Mouse (Mus musculus): ENCODE results near the gene Sqor.

Gene Sqor

GRCm38 (mm10) chr2:122765071-122765793, at the start of gene Sqor:
Gene Sqor, plus strand, starts transcription at chr2:122765237.
- peak in 1 of 2 experiments; percentile 13 for DNase-seq (ENCODE audit: low spot score in 2 of 2)

DNA sequence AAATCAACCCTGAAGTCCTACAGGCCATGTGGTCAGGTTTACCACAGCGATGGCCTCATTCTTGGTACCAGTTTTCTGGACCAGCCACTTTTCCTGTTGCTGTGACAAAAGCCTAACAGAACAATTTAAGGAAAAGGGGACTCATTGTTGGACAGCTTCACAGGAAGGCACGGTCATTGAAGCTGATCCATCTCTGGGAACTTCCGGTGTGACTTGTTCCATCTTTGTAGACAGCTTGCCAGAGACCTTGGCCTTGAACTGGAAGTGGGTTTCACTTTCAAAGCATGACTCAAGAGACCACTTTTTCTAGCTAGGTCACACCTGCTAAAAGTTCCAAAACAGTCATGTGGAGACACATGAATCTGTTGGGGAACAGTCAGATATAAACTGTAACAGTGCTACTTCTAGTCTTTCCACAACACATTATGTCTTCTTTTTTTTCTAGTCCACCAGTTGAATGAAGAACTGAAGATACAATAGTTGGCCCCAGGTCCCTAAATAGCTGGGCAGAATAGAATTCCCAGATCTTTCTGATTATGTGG, 48.7 kb upstream of the Sqor start:
- DNase-seq (ENCODE audit: low spot score in 2 of 2), result no peak

DNA sequence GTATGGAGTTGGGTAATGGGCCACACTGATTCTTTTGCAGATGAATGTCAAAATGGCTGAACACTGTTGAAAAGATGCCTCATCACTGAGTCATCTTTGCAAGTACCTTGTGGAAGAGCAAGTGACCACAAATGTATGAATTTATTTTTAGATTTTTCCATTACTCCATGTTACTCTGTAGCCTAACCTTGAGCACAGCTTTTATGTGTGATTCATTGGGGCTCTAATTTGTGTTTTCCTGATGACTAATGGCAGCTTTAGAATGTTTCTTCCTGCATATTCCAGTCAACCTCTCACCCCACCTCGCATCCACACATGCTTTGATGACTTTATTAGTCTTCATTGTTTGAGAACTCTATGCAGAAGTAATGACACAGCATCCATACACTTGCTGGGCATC, 45.8 kb upstream of the Sqor start:
- no peak for DNase-seq (ENCODE audit: low spot score in 2 of 2)

GRCm38 (mm10) chr2:122720564-122720963, 44.5 kb upstream of the Sqor start:
- DNase-seq (ENCODE audit: low spot score in 2 of 2), result no peak

DNA sequence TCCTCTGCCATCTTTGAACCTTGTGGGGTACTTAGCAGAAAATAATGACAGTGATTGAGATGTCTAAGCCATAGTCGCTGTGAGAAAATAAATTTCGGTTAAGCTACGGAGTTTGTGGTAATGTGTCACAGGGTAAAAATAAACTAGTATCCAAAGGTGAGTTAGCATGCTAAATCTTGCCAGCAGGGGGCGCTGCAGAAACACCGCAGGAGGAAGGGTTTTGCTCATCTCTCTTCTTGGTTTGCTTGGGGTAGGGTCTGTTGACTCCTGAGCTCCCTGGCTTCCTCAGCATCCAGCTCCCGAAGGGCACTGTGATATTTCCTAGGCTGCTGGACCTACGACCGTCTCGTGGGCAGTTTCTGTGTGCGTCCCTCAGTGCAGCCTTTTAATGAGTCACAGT, 39.4 kb upstream of the Sqor start:
- no peak for DNase-seq (ENCODE audit: low spot score in 2 of 2)

GRCm38 (mm10) chr2:122731456-122731855, 33.6 kb upstream of the Sqor start:
- DNase-seq (ENCODE audit: low spot score in 2 of 2), result no peak

DNA sequence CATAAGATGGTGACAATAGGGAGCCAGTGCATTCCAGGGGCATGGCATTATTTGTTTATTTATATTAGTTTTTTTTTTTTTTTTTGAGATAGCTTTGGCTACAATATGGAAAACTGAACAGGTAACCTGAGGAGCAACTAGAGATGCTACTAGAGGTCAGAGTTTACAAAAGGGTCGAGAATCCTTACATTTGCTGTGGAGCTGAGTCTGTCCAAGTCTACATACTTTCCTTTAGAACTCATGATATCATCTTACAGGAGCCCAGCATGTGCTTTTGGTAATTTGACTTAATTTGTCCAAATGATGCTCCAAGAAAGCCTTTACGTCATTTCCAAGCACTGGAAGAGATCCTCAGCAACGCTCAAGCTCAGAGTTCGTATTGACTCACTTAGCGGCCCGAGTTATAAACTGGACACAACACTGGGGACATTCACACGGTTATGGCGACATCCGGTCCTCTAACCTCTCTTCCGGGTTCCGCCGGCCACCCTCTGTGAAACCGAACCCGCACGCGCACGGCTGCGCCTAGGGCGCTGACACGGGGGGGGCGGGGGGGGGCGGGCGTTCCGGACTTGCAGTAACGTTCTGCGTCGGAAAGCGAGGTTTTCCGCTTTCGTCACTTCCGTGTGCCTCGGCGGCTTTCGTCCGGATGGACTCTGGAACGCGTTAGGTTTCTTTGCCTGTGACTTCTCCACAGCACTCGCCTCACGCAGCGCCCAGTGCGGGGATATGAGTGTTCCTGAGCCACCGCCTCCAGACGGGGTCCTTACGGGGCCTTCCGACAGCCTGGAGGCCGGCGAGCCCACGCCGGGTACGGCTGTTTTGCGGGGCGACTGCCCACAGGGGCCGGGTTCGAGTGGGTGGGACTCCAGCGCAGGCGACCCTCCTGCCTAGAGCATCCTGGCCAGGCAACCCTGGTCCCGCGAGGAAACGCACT, 26.9 kb upstream of the Sqor start, which contains the start of gene Bloc1s6:
Gene Bloc1s6 (plus strand): TSS at position 610 of the 937 bp plus-strand sequence.
- DNase-seq (ENCODE audit: low spot score in 2 of 2), result peak; percentile 86 to 91

- no peak for DNase-seq (ENCODE audit: low spot score in 2 of 2)
Observed at GRCm38 (mm10) chr2:122739023-122739422, 26.0 kb upstream of the Sqor start.

- DNase-seq (ENCODE audit: low spot score in 2 of 2), result no peak
Observed at GRCm38 (mm10) chr2:122746461-122746860, 18.6 kb upstream of the Sqor start.

- peak in 1 of 2 experiments; percentile 67 for DNase-seq (ENCODE audit: low spot score in 2 of 2)
Observed at GRCm38 (mm10) chr2:122753739-122754343, 11.2 kb upstream of the Sqor start.

DNA sequence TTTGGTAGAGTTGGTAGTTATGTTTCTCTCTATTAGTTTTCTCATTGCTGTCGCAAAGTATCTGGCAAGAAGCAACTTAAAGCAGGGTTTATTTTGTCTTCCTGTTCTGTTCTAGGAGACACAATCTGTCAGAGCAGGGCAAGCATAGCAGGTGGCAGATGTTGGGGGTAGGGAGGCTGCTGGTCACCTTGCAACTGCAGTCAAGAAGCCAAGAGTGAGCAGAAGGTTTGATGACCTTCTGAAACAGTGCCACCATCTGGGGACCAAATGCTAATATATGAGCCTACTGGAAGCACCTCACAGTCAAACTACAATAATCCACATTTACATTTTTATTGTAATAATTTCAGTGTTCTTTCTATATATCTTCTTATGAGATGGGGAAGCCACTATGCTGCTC, 5.2 kb upstream of the Sqor start:
- DNase-seq (ENCODE audit: low spot score in 2 of 2), result no peak

DNA sequence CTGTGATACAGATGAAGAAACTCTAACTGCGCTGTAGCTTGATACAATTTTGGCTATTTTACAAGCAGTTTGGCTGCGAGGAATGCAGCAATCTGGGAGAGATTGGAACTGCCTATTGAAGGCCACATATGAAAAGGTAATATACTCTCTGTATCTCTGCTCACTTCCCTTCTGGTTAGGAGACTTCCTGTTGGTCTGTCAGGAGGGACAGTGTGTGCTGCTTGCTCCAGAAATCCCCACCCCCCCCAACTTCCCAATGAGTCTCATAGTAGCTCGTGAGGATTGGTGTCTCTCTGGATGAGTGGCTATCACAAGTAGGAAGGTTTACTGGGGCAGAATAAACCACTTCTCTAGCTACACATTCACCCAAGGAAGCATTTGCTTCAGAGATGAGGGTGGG, 2.0 kb upstream of the Sqor start:
- DNase-seq (ENCODE audit: low spot score in 2 of 2), result no peak

- DNase-seq (ENCODE audit: low spot score in 2 of 2), result no peak
Observed at GRCm38 (mm10) chr2:122764526-122764925, 511 bp upstream of the Sqor start.

- no peak for DNase-seq (ENCODE audit: low spot score in 2 of 2)
Observed at GRCm38 (mm10) chr2:122765794-122766145, 733 bp downstream of the Sqor start.

DNA sequence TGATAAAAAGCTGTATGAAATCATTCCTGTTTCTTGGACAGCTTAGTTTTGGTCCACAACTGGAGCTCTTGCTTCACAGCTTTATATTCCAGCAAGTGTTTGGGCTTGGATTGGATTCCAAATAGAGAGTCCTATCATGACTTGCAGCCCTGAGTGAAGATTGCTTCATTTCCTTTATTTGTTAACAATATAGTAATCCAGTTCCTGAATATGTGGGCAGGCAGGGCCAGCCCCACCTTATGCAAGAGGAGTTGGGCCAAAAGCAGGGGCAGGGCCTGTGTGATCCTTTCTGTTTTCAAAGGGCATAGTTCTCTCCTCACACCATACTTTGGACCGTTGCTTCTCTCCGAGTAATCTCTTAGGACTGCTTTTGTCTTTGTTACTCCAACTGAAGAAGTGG, 6.0 kb downstream of the Sqor start:
- DNase-seq (ENCODE audit: low spot score in 2 of 2), result no peak

- DNase-seq (ENCODE audit: low spot score in 2 of 2), result no peak
Observed at GRCm38 (mm10) chr2:122772899-122773298, 7.9 kb downstream of the Sqor start.

DNA sequence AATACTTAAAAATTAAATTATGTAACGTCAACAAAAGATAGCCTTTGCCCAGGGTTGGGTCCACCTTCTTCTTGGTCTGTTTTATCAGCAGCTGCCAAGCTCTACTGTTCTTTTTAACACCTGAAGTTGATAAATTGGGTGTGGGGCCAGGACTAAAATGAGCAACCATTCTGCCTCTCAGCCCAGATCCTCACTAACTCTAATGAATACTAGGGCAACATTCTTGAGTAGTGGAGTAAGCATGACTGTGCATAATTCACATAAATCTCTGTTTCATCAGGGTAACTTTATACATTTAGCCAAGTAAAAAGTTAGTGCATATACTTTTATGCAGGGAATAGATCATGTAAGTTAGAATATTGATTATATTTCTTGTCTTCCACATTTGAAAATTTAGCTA, 10.5 kb downstream of the Sqor start:
- DNase-seq (ENCODE audit: low spot score in 2 of 2), result no peak

- DNase-seq (ENCODE audit: low spot score in 2 of 2), result no peak
Observed at GRCm38 (mm10) chr2:122776823-122777222, 11.8 kb downstream of the Sqor start.

- DNase-seq (ENCODE audit: low spot score in 2 of 2), result no peak
Observed at GRCm38 (mm10) chr2:122779967-122780366, 14.9 kb downstream of the Sqor start.

- no peak for DNase-seq (ENCODE audit: low spot score in 2 of 2)
Observed at GRCm38 (mm10) chr2:122780447-122780846, 15.4 kb downstream of the Sqor start.

DNA sequence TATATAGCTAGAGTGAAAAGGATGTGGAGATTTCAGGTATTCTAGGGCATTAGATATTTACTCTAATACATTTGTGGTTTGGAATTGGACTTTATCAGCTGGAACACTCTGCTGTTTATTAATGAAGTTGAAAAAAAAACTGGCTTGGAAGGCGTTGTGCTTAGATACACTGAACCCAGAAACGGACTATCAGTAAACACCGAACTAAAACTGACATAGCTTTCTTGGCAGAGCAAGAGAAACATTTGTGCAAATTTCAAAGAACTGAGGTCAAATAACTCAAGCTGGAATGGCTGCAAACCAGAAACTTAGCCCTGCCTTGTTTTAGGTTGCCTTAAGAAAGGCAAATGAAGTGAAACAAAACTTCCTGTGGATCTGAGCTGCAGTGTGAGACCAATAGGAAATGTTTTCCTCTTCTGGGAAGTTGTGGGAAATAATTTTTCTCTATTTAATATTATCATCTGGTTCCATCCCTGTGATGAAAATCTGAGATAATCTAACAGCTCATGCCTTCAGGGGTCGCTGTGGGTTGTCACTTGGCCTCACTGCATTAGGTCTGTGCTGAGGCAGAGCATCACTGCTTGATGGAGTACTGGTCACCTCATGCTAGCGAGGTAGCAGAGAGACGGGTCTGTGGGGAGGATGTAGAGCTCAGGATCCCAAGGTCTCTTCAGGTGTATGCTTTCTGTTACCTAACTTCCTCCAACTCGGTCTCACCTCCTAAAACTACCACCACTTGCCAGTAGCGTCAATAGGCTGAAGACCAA, 16.7 kb downstream of the Sqor start:
- DNase-seq (ENCODE audit: low spot score in 2 of 2), result no peak
